Mouse (Mus musculus): ENCODE measurements around the gene Zfp263. TPM values are rescaled to one million over a fixed set of nuclear protein-coding genes. Genes with fewer than 3 reads are reported as not detected.

Gene Zfp263
- polyA plus RNA-seq, 1 experiment from 2014 or later = 27.2 TPM

DNA sequence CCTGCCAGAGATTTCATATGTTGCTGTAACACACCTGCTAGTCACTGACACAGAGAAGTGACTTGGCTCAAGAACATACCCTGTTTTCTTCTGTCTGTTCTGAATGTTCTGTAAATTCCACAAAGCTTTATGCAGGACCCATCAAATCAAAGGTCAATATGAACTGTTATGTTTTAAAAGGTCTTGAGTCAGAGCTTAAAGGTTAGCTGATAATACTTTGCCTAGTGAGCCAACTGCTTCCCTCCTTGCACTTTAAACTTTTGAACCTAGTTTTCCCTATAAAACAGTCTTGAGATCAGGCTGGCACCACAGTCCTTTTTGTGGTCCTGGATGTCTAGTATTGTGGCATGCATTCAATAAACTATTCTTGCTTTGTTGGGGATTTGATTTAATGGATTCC is 44.5 kb downstream of the Zfp263 start:
- no peaks in the 10 kb centered on the region for H3K4me1 ChIP-seq (ENCODE audit: control insufficient read depth, insufficient read depth, low read length)
- DNase-seq (ENCODE audit: low spot score, missing footprints) (no peak), ATAC-seq (ENCODE audit: low FRiP score) (no peak)
- no peaks in the 10 kb centered on the region for H3K9me3 ChIP-seq (ENCODE audit: control insufficient read depth, low read length)
- H3K27me3 ChIP-seq (ENCODE audit: control insufficient read depth, insufficient read depth, low read length) = no peaks in the 10 kb centered on the region
- no peak overlapping the region for H3K4me2 ChIP-seq
- H3K9ac ChIP-seq (ENCODE audit: low read length) = no peak overlapping the region
- H3K36me3 ChIP-seq (ENCODE audit: control insufficient read depth, insufficient read depth, low read length) = no peaks in the 10 kb centered on the region
- no peak overlapping the region for H3K4me3 ChIP-seq (ENCODE audit: low read depth, low read length)
- no peak overlapping the region for H3K27ac ChIP-seq (ENCODE audit: low read depth, low read length)

Other genes starting within 250 kb of the Zfp263 start
- not detected in 2 replicates for gene Olfr161, start 153.1 kb upstream of the Zfp263 start, polyA plus RNA-seq (2014; fragmentation: Nextera tagmentation; extraction: Ambion mirVana)
- not detected in 2 replicates for gene Mefv, start 26.0 kb upstream of the Zfp263 start, polyA plus RNA-seq (2014; fragmentation: Nextera tagmentation; extraction: Ambion mirVana)
- gene Olfr15, start 86.8 kb downstream of the Zfp263 start, polyA plus RNA-seq (2014; fragmentation: Nextera tagmentation; extraction: Ambion mirVana) = not detected in 2 replicates
- gene Zfp174, start 103.2 kb downstream of the Zfp263 start, polyA plus RNA-seq (2014; fragmentation: Nextera tagmentation; extraction: Ambion mirVana) = 1.3 and 1.6 TPM in 2 replicates
- gene Naa60, start 128.3 kb downstream of the Zfp263 start, polyA plus RNA-seq (2014; fragmentation: Nextera tagmentation; extraction: Ambion mirVana) = 62.6 and 64.0 TPM in 2 replicates
- 9.3 and 9.5 TPM in 2 replicates for gene Zfp597, start 140.5 kb downstream of the Zfp263 start, polyA plus RNA-seq (2014; fragmentation: Nextera tagmentation; extraction: Ambion mirVana)
- 2.1 and 4.4 TPM in 2 replicates for gene Gm20695, start 140.6 kb downstream of the Zfp263 start, polyA plus RNA-seq (2014; fragmentation: Nextera tagmentation; extraction: Ambion mirVana)
- gene 1700037C18Rik, start 164.6 kb downstream of the Zfp263 start, polyA plus RNA-seq (2014; fragmentation: Nextera tagmentation; extraction: Ambion mirVana) = 4.4 and 4.8 TPM in 2 replicates
- gene Cluap1, start 164.7 kb downstream of the Zfp263 start, polyA plus RNA-seq (2014; fragmentation: Nextera tagmentation; extraction: Ambion mirVana) = 24.8 and 25.3 TPM in 2 replicates
- 0.72 and 0.97 TPM in 2 replicates for gene Nlrc3, start 232.5 kb downstream of the Zfp263 start, polyA plus RNA-seq (2014; fragmentation: Nextera tagmentation; extraction: Ambion mirVana)